Mouse (Mus musculus) testis, adult 2 months (tissue): ENCODE results near the gene Borcs5.

Experiments used
- CTCF ChIP-seq: fragments of 200-500 bp; IDR thresholded peaks from 2 replicates; pipeline ENCODE4 v1.5.1; 2012; ENCODE audit warnings: low read depth, mild to moderate bottlenecking, inconsistent platforms, low read length, moderate library complexity; ENCODE audit not compliant: control insufficient read depth, insufficient read depth, insufficient replicate concordance
- POLR2A ChIP-seq: fragments of 200-500 bp; IDR thresholded peaks from 2 replicates; pipeline ENCODE4 v1.6.1; 2012; ENCODE audit warnings: low read depth, mild to moderate bottlenecking, inconsistent platforms, low read length, moderate library complexity; ENCODE audit not compliant: control insufficient read depth

GRCm38 (mm10) chr6:134621552-134621949 lies 17.8 kb upstream of the Borcs5 start:
- TF ChIP-seq POLR2A: no peak
- TF ChIP-seq CTCF: no peak
